Mouse (Mus musculus): Measurements from ENCODE around the gene Vsir. TPM values are rescaled to one million over a fixed set of nuclear protein-coding genes. Genes with fewer than 3 reads are reported as not detected.

The Vsir gene
- polyA plus RNA-seq, 1 experiment from 2014 or later, result 1.7 TPM

DNA sequence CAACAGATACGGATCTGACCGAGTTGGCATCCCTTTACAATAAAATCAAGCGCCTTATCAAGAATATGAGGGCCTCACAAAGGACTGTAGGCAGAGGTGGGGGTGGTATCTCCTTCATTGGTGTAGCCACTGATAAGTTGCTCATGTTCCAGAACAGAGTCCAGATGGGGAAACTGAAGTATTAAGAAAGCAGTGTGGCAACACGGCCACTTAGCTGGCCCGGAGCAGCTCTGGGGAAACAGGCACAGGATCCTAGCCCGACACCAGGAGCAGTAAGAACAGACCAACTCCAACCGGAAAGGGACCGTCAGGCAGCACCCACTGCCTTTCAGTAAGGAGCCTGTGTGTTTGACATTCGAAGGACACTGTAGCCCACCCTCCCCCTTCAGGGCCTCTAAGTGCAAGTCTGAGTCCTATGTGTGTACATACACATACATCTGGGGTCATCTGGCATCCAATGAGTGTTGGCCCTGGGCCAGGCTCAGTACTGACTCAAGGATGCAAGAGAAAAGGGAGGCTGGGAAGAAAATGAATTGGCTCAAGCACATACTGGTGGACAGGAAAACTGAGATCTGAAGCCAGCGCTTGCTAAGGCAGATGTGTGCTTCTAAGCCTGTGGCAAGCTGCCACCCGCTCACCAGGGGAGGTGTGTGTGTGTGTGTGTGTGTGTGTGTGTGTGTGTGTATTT, 17.5 kb upstream of the Vsir start:
- Histone ChIP-seq H3K4me2 (ENCODE audit: low read depth, low read length) (no peak overlapping the region), H3K27ac (replicated peaks; ENCODE audit: low read depth, low read length) (no peak overlapping the region), H3K9ac (replicated peaks; ENCODE audit: low read length) (no peak overlapping the region), H3K9me3 (replicated peaks; ENCODE audit: control insufficient read depth, low read length) (no peaks in the 10 kb centered on the region), H3K27me3 (ENCODE audit: control insufficient read depth, insufficient read depth, low read length) (no peaks in the 10 kb centered on the region), H3K36me3 (replicated peaks; ENCODE audit: control insufficient read depth, insufficient read depth, low read depth, low read length) (no peaks in the 10 kb centered on the region), H3K4me3 (ENCODE audit: low read depth, low read length) (no peak overlapping the region), H3K4me1 (ENCODE audit: control insufficient read depth, insufficient read depth, low read length) (no peaks in the 10 kb centered on the region)
- no peak for DNase-seq (ENCODE audit: low spot score)
- ATAC-seq (replicated peaks; ENCODE audit: insufficient number of reproducible peaks, low FRiP score, low TSS enrichment, low read depth), result no peak
- 88% methylated on average over 11 of the region's 11 CpGs for WGBS

GRCm38 (mm10) chr10:60334583-60334982, 12.1 kb upstream of the Vsir start:
- DNase-seq (ENCODE audit: low spot score), result no peak
- no peak overlapping the region for H3K4me2 ChIP-seq (ENCODE audit: low read depth, low read length)
- H3K27ac ChIP-seq (replicated peaks; ENCODE audit: low read depth, low read length), result no peak overlapping the region
- no peaks in the 10 kb centered on the region for H3K4me1 ChIP-seq (ENCODE audit: control insufficient read depth, insufficient read depth, low read length)
- no peaks in the 10 kb centered on the region for H3K9me3 ChIP-seq (replicated peaks; ENCODE audit: control insufficient read depth, low read length)
- no peaks in the 10 kb centered on the region for H3K27me3 ChIP-seq (ENCODE audit: control insufficient read depth, insufficient read depth, low read length)
- H3K4me3 ChIP-seq (ENCODE audit: low read depth, low read length), result no peak overlapping the region
- WGBS, result 87% methylated on average over 7 of the region's 7 CpGs
- ATAC-seq (replicated peaks; ENCODE audit: insufficient number of reproducible peaks, low FRiP score, low TSS enrichment, low read depth), result no peak
- no peaks in the 10 kb centered on the region for H3K36me3 ChIP-seq (replicated peaks; ENCODE audit: control insufficient read depth, insufficient read depth, low read depth, low read length)
- H3K9ac ChIP-seq (replicated peaks; ENCODE audit: low read length), result no peak overlapping the region

GRCm38 (mm10) chr10:60335021-60335420, 11.6 kb upstream of the Vsir start:
- WGBS, result 92% methylated on average over 4 of the region's 4 CpGs
- Histone ChIP-seq H3K9me3 (replicated peaks; ENCODE audit: control insufficient read depth, low read length) (no peaks in the 10 kb centered on the region), H3K36me3 (replicated peaks; ENCODE audit: control insufficient read depth, insufficient read depth, low read depth, low read length) (no peaks in the 10 kb centered on the region), H3K27ac (replicated peaks; ENCODE audit: low read depth, low read length) (no peak overlapping the region), H3K9ac (replicated peaks; ENCODE audit: low read length) (no peak overlapping the region), H3K4me1 (ENCODE audit: control insufficient read depth, insufficient read depth, low read length) (no peaks in the 10 kb centered on the region), H3K4me2 (ENCODE audit: low read depth, low read length) (no peak overlapping the region), H3K27me3 (ENCODE audit: control insufficient read depth, insufficient read depth, low read length) (no peaks in the 10 kb centered on the region), H3K4me3 (ENCODE audit: low read depth, low read length) (no peak overlapping the region)
- no peak for ATAC-seq (replicated peaks; ENCODE audit: insufficient number of reproducible peaks, low FRiP score, low TSS enrichment, low read depth)
- DNase-seq (ENCODE audit: low spot score), result no peak

DNA sequence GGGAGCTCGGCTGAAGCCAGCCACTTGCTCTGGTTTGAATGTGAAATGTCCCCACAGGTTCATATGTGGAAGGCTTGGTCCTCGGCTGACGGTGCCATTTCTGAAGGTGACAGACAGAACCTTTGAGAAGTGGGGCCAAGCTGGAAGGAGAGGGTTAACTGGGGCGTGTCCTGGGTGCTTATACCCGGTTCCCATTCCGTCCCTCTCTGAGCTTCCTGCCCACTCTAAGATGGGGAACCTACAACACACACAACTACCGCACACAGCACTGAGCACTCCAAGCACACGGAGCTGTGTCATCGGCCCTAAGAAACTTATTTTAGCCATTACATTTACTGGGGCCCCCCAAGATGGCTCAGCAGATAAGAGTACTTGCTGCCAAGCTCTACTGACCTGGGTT, 5.1 kb upstream of the Vsir start:
- Histone ChIP-seq H3K4me3 (ENCODE audit: low read depth, low read length) (no peak overlapping the region), H3K9ac (replicated peaks; ENCODE audit: low read length) (no peak overlapping the region), H3K27ac (replicated peaks; ENCODE audit: low read depth, low read length) (no peak overlapping the region), H3K9me3 (replicated peaks; ENCODE audit: control insufficient read depth, low read length) (no peaks in the 10 kb centered on the region), H3K4me1 (ENCODE audit: control insufficient read depth, insufficient read depth, low read length) (0 out of 2 replicates have a peak, but pooled peaks cover under 1% of the 10 kb centered on the region), H3K36me3 (replicated peaks; ENCODE audit: control insufficient read depth, insufficient read depth, low read depth, low read length) (no peaks in the 10 kb centered on the region), H3K27me3 (ENCODE audit: control insufficient read depth, insufficient read depth, low read length) (no peaks in the 10 kb centered on the region), H3K4me2 (ENCODE audit: low read depth, low read length) (no peak overlapping the region)
- ATAC-seq (replicated peaks; ENCODE audit: insufficient number of reproducible peaks, low FRiP score, low TSS enrichment, low read depth) (no peak), DNase-seq (ENCODE audit: low spot score) (no peak)
- 82% methylated on average over 9 of the region's 9 CpGs for WGBS

GRCm38 (mm10) chr10:60344111-60344510, 2.5 kb upstream of the Vsir start:
- no peaks in the 10 kb centered on the region for H3K36me3 ChIP-seq (replicated peaks; ENCODE audit: control insufficient read depth, insufficient read depth, low read depth, low read length)
- 79% methylated on average over 3 of the region's 3 CpGs for WGBS

GRCm38 (mm10) chr10:60346056-60346455, 595 bp upstream of the Vsir start:
- H3K4me3 ChIP-seq (ENCODE audit: low read depth, low read length), result no peak overlapping the region
- no peak overlapping the region for H3K9ac ChIP-seq (replicated peaks; ENCODE audit: low read length)
- WGBS, result 84% methylated on average over 4 of the region's 4 CpGs
- no peaks in the 10 kb centered on the region for H3K9me3 ChIP-seq (replicated peaks; ENCODE audit: control insufficient read depth, low read length)
- DNase-seq (ENCODE audit: low spot score) (no peak), ATAC-seq (replicated peaks; ENCODE audit: insufficient number of reproducible peaks, low FRiP score, low TSS enrichment, low read depth) (no peak)
- H3K4me2 ChIP-seq (ENCODE audit: low read depth, low read length), result no peak overlapping the region
- peaks cover 3% of the 10 kb centered on the region; the same call in 1 of the 2 replicates for H3K4me1 ChIP-seq (ENCODE audit: control insufficient read depth, insufficient read depth, low read length)
- H3K27me3 ChIP-seq (ENCODE audit: control insufficient read depth, insufficient read depth, low read length), result no peaks in the 10 kb centered on the region
- H3K27ac ChIP-seq (replicated peaks; ENCODE audit: low read depth, low read length), result no peak overlapping the region
- no peaks in the 10 kb centered on the region for H3K36me3 ChIP-seq (replicated peaks; ENCODE audit: control insufficient read depth, insufficient read depth, low read depth, low read length)

More at GRCm38 (mm10) chr10:60344111-60344510, 2.5 kb upstream of the Vsir start:
- ATAC-seq (replicated peaks; ENCODE audit: insufficient number of reproducible peaks, low FRiP score, low TSS enrichment, low read depth) (no peak), DNase-seq (ENCODE audit: low spot score) (no peak)
- H3K4me2 ChIP-seq (ENCODE audit: low read depth, low read length), result no peak overlapping the region
- no peak overlapping the region for H3K9ac ChIP-seq (replicated peaks; ENCODE audit: low read length)
- no peak overlapping the region for H3K27ac ChIP-seq (replicated peaks; ENCODE audit: low read depth, low read length)
- peaks cover 3% of the 10 kb centered on the region; the same call in 1 of the 2 replicates for H3K4me1 ChIP-seq (ENCODE audit: control insufficient read depth, insufficient read depth, low read length)
- no peaks in the 10 kb centered on the region for H3K27me3 ChIP-seq (ENCODE audit: control insufficient read depth, insufficient read depth, low read length)
- H3K4me3 ChIP-seq (ENCODE audit: low read depth, low read length), result no peak overlapping the region
- H3K9me3 ChIP-seq (replicated peaks; ENCODE audit: control insufficient read depth, low read length), result no peaks in the 10 kb centered on the region

DNA sequence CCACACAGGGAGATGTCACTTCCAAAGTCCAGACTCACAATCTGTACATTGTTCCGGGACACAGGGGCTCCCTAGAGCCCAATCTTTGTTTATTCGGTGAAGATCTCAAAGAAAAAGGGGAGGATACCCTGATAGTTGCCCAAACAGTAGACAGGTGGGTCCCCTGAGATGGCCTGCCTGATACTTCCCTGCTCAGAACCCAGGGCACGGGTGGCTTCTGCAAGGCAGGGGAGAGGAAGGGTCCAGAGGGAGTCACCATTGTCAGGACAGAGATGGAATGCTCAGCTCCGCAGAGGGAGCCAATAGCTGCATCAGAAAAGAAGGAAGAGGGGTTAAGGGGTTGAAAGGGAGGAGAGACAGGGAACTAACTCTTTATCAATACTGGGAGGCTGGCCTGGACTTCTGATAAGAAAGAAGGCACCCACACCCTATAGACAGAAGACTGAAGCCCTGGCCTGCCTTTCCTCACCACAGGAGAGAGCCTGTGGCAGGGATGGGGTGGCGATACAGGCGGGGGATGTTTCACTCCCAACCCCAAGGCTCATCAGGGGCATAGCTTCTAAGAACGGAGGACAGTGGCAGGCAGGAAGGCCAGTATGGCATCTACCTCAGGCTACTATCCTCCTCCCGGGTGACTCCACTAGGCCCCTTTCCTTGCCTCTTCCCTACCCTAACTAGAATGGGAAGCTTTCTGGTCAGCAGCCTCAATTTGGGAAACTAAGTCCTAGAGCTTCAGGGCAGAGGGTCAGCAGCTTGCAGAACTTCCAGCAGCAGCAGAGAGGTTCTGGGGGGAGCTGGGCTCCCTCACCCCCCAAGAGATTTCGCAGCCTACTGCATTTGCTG, 1.3 kb downstream of the Vsir start:
- DNase-seq (ENCODE audit: low spot score) (no peak), ATAC-seq (replicated peaks; ENCODE audit: insufficient number of reproducible peaks, low FRiP score, low TSS enrichment, low read depth) (no peak)
- H3K4me1 ChIP-seq (ENCODE audit: control insufficient read depth, insufficient read depth, low read length), result peaks cover 3% of the 10 kb centered on the region; the same call in 1 of the 2 replicates
- no peak overlapping the region for H3K27ac ChIP-seq (replicated peaks; ENCODE audit: low read depth, low read length)
- no peaks in the 10 kb centered on the region for H3K9me3 ChIP-seq (replicated peaks; ENCODE audit: control insufficient read depth, low read length)
- H3K27me3 ChIP-seq (ENCODE audit: control insufficient read depth, insufficient read depth, low read length), result no peaks in the 10 kb centered on the region
- H3K4me2 ChIP-seq (ENCODE audit: low read depth, low read length), result no peak overlapping the region
- H3K4me3 ChIP-seq (ENCODE audit: low read depth, low read length), result no peak overlapping the region
- no peaks in the 10 kb centered on the region for H3K36me3 ChIP-seq (replicated peaks; ENCODE audit: control insufficient read depth, insufficient read depth, low read depth, low read length)
- WGBS, result 28% methylated on average over 9 of the region's 9 CpGs
- H3K9ac ChIP-seq (replicated peaks; ENCODE audit: low read length), result no peak overlapping the region; the same call in 1 of the 2 replicates

DNA sequence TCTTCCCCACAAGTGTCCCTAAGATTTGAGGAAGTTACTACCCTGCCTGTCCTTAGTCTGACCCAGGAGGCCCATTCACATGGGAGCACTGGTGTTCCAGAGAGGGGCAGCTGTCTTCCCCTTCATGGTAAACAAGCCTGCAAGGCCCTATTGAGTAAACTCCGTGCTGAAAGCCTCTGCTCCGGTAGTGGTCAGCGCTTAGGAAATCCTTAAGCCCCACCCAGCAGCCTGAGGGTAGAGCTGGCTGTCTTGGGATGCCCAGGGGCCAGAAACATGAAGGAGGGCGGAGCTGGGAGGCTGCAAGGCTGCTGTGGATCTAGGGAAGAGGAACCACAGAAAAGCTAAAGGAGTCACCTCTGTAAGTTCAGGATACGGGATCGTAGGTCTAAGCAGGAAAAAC, 2.4 kb downstream of the Vsir start:
- Histone ChIP-seq H3K36me3 (replicated peaks; ENCODE audit: control insufficient read depth, insufficient read depth, low read depth, low read length) (no peaks in the 10 kb centered on the region), H3K4me1 (ENCODE audit: control insufficient read depth, insufficient read depth, low read length) (peaks cover 3% of the 10 kb centered on the region; the same call in 1 of the 2 replicates), H3K9me3 (replicated peaks; ENCODE audit: control insufficient read depth, low read length) (no peaks in the 10 kb centered on the region), H3K4me2 (ENCODE audit: low read depth, low read length) (no peak overlapping the region), H3K27ac (replicated peaks; ENCODE audit: low read depth, low read length) (no peak overlapping the region), H3K4me3 (ENCODE audit: low read depth, low read length) (no peak overlapping the region), H3K27me3 (ENCODE audit: control insufficient read depth, insufficient read depth, low read length) (no peaks in the 10 kb centered on the region), H3K9ac (replicated peaks; ENCODE audit: low read length) (no peak overlapping the region)
- DNase-seq (ENCODE audit: low spot score), result no peak
- 34% methylated on average over 6 of the region's 6 CpGs for WGBS
- no peak for ATAC-seq (replicated peaks; ENCODE audit: insufficient number of reproducible peaks, low FRiP score, low TSS enrichment, low read depth)

Measured in embryonic facial prominence, embryonic 11.5 days (tissue).